Mouse (Mus musculus) embryonic facial prominence, embryonic 13.5 days (tissue): ENCODE results near the gene BC037034. TPM values are rescaled to one million over a fixed set of nuclear protein-coding genes. Genes with fewer than 3 reads are reported as not detected.

Experiments
- ATAC-seq: fragments of 200-750 bp; cut with Nextera tagmentation; 2 replicates; pipeline ENCODE4 v1.8.0; 2017; ENCODE audit warnings: low read depth; ENCODE audit not compliant: insufficient number of reproducible peaks, insufficient read depth, low FRiP score, low TSS enrichment
- H3K27ac ChIP-seq: fragments of 300-500 bp; sonication (generic); 2 replicates; pipeline ENCODE4 v1.5.1; 2015; ENCODE audit warnings: moderate library complexity, mild to moderate bottlenecking, inconsistent platforms
- H3K27me3 ChIP-seq: fragments of 300-500 bp; sonication (generic); 2 replicates; pipeline ENCODE4 v1.6.1; 2015; ENCODE audit warnings: mild to moderate bottlenecking, inconsistent platforms
- H3K36me3 ChIP-seq: fragments of 300-500 bp; sonication (generic); 2 replicates; pipeline ENCODE4 v1.6.1; 2015; ENCODE audit warnings: mild to moderate bottlenecking, inconsistent platforms
- H3K4me1 ChIP-seq: fragments of 300-500 bp; sonication (generic); 2 replicates; pipeline ENCODE4 v1.6.1; 2015; ENCODE audit warnings: inconsistent platforms
- H3K4me2 ChIP-seq: fragments of 300-500 bp; sonication (generic); 2 replicates; pipeline ENCODE4 v1.6.1; 2015; ENCODE audit warnings: moderate library complexity, mild to moderate bottlenecking, inconsistent platforms
- H3K4me3 ChIP-seq: fragments of 300-500 bp; sonication (generic); 2 replicates; pipeline ENCODE4 v1.5.1; 2015; ENCODE audit warnings: mild to moderate bottlenecking, inconsistent platforms
- H3K9ac ChIP-seq: fragments of 300-500 bp; sonication (generic); 2 replicates; pipeline ENCODE4 v1.6.1; 2015; ENCODE audit warnings: mild to moderate bottlenecking, inconsistent platforms
- H3K9me3 ChIP-seq: fragments of 300-500 bp; sonication (generic); 2 replicates; pipeline ENCODE4 v1.6.1; 2016; ENCODE audit warnings: inconsistent platforms
- WGBS: fragments of 180-500 bp; shearing (Covaris S2); methylation state at CpG from one replicate; pipeline ENCODE4 v1.1.7; 2015; ENCODE audit warnings: mixed read lengths; 5-methylcytosine and 5-hydroxymethylcytosine counted together
- polyA plus RNA-seq: library from polyadenylated mRNA; unstranded; fragments of >200 nt; fragmentation: Nextera tagmentation; extraction: Ambion mirVana; gene quantifications from 2 replicates; pipeline ENCODE4 v1.2.1, GENCODE M21; 2015

Gene BC037034
- polyA plus RNA-seq, 1 experiment from 2014 or later = 9.0 TPM

DNA sequence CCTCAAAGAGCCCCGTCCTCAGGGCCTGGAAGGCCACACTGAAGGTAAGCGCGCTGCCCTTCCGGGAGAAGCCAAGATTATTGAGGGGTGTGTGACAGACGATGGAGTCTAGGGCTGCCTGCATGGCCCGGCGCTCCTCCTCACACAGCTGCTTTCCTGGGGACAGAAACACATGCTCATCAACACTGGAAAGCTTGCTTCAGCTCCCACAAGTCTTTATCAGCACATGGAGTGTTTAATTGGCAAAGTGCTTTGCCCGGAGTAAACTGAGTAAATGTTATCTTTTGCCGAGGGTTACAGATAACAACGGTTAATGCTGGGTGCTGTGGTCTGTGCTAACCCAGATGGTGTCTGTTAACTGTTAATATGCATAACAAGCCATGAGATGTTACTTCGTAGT lies 3.0 kb downstream of the BC037034 start:
- WGBS = 79% methylated on average over 11 of the region's 11 CpGs
- Histone ChIP-seq H3K9me3 (no peaks in the 10 kb centered on the region), H3K36me3 (peaks cover 47% of the 10 kb centered on the region), H3K9ac (no peak overlapping the region), H3K27me3 (no peaks in the 10 kb centered on the region), H3K4me2 (no peak overlapping the region), H3K4me3 (no peak overlapping the region), H3K27ac (no peak overlapping the region), H3K4me1 (peaks cover 36% of the 10 kb centered on the region)
- no peak for ATAC-seq

DNA sequence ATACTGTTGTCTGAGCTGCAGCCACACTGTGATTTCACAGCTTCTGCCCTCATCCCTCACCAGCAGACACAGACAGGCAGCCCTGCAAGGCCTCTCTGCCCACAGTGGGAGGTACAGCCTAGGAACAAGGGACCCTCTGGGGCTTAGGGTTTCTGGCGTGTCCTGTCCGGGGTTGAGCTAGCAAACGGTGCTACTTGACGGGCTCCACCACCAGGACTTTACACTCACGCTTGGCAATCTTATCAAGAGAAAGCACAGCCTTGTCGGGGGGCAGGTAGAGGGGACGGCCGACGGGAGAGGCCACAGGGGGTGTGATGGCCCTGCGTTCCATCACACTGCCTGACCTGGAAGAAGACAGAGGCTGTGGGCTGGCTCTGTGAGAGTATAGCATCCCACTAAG lies 3.8 kb downstream of the BC037034 start:
- Histone ChIP-seq H3K4me3 (no peak overlapping the region), H3K27me3 (no peaks in the 10 kb centered on the region), H3K9me3 (no peaks in the 10 kb centered on the region), H3K4me1 (peaks cover 33% of the 10 kb centered on the region), H3K27ac (no peak overlapping the region), H3K4me2 (no peak overlapping the region), H3K9ac (0 out of 2 replicates have a peak overlapping the region, but pooled peaks have one; percentile 16), H3K36me3 (peaks cover 44% of the 10 kb centered on the region)
- 75% methylated on average over 10 of the region's 10 CpGs for WGBS
- ATAC-seq = no peak

DNA sequence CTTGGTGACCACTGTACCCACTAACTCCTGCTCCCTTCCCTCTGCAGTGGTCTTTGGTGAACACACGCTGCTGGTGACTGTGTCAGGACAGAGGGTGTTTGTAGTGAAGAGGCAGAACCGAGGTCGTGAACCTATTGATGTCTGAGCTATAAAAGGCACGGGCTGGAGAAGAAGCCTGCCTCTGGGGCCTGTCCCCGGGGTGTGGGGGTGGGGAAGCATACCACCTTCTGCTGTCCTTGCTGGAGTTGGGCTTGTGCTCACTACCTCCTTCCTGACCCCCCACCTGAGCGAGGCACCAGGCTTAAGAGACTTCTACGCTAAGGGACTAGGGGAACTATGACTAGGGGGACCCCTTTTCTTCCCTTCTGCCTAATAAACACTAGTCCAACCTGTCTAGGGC lies 4.8 kb downstream of the BC037034 start:
- WGBS = 55% methylated on average over 7 of the region's 7 CpGs
- Histone ChIP-seq H3K4me1 (peaks cover 28% of the 10 kb centered on the region), H3K9me3 (no peaks in the 10 kb centered on the region), H3K27ac (no peak overlapping the region), H3K4me2 (no peak overlapping the region), H3K9ac (no peak overlapping the region), H3K36me3 (peaks cover 44% of the 10 kb centered on the region), H3K4me3 (no peak overlapping the region), H3K27me3 (no peaks in the 10 kb centered on the region)
- ATAC-seq = no peak

DNA sequence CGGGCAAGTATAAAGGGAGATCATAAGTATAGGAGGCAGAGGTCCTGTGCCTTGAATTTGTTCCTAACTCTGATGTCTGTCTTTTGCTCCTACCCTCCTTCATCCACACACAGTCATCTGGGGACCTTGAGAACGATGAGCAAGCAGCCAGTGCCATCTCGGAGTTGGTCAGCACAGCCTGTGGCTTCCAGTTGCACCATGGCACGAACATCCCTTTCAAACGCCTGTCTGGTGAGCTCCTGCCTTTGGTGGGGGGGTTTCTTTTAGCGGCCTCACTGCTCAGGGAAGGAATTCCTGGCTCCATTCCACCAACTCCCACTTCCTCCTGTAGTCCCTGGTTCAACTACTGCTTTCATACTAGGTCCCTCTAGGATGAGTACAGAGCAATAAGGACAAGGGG lies 5.3 kb downstream of the BC037034 start:
- Histone ChIP-seq H3K9ac (no peak overlapping the region), H3K4me2 (no peak overlapping the region), H3K9me3 (no peaks in the 10 kb centered on the region), H3K27me3 (no peaks in the 10 kb centered on the region), H3K4me1 (peaks cover 28% of the 10 kb centered on the region), H3K36me3 (peaks cover 44% of the 10 kb centered on the region), H3K27ac (no peak overlapping the region), H3K4me3 (no peak overlapping the region)
- ATAC-seq = no peak
- WGBS = 74% methylated on average over 6 of the region's 6 CpGs

DNA sequence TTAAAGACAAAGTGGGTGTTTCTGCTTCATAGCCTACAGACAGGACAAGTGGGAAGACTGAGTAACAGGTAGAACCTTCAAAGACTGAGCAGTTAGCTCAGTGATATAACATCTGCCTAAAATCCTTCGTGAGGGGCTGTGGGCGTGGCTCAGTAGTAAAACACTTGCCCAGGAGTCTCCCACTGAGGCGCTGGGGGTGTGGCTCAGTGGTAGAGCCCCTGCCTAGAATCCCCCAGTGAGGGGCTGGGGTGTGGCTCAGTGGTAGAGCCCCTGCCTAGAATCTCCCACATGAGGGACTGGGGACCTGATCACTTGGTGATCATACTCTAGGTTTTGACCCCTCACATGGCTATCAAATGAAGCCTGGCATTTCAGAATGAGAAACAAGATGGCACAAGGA lies 5.8 kb downstream of the BC037034 start:
- ATAC-seq = no peak
- peaks cover 44% of the 10 kb centered on the region for H3K36me3 ChIP-seq
- H3K27ac ChIP-seq = no peak overlapping the region
- H3K9me3 ChIP-seq = no peaks in the 10 kb centered on the region
- 88% methylated on average over 3 of the region's 3 CpGs for whole genome bisulfite sequencing
- H3K4me3 ChIP-seq = no peak overlapping the region
- H3K9ac ChIP-seq = no peak overlapping the region
- H3K4me2 ChIP-seq = no peak overlapping the region
- H3K27me3 ChIP-seq = no peaks in the 10 kb centered on the region
- H3K4me1 ChIP-seq = peaks cover 25% of the 10 kb centered on the region

DNA sequence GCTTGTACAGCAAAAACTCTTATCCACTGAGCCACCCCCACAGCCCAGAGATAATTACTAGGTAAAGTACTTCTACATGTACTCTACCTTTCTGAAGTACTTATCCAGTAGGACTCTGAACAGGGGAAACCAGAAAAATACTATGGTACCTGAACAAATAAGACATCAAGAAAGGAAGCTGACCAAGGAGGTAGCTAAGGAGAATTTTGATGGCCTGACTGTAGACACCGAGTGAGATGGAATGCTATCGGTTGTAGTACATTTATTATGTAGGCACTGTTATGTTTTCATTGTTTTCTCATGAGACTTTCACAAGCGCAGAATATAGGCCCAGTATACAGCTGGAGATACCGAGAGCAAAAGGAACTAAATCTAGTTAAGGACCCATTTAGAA lies 6.3 kb downstream of the BC037034 start:
- no peak for ATAC-seq
- Histone ChIP-seq H3K9ac (no peak overlapping the region), H3K27me3 (no peaks in the 10 kb centered on the region), H3K27ac (no peak overlapping the region), H3K4me1 (peaks cover 20% of the 10 kb centered on the region), H3K9me3 (no peaks in the 10 kb centered on the region), H3K4me3 (no peak overlapping the region), H3K36me3 (peaks cover 44% of the 10 kb centered on the region), H3K4me2 (no peak overlapping the region)
- WGBS = 93% methylated on average over 4 of the region's 4 CpGs

DNA sequence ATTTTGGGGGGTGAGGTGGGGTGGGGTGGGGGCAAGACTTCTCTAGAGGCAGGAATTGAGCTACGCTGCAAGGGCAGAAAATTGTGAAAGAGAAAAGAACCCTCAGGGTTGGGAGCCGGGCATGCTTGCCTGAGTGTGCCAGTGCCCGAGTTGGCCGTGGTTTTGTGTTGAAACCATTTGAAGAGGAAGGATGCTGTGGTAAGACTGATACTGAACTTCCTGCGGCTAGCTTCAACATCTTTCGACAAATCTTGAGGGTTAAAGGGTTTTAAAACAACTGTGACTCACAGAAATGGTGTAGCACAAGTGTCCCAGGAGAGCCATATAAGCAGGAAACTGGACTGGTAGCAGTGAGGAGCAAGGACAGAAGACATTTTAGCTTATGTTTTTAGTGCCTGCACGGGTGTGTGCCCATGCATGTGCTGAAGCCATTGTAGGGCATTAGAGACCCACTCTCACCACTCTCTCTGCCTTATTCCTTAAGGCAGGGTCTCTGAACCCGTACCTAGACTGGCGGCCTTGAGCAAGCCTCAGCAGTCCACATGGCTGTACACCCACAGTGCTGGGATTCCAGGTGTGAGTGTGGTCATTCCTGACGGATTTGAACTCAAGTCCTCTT lies 6.8 kb downstream of the BC037034 start:
- H3K4me1 ChIP-seq = peaks cover 16% of the 10 kb centered on the region
- H3K9me3 ChIP-seq = no peaks in the 10 kb centered on the region
- ATAC-seq = no peak
- H3K4me2 ChIP-seq = no peak overlapping the region
- no peak overlapping the region for H3K9ac ChIP-seq
- H3K27ac ChIP-seq = no peak overlapping the region
- H3K4me3 ChIP-seq = 0 out of 2 replicates have a peak overlapping the region, but pooled peaks have one; percentile 51
- WGBS = 90% methylated on average over 10 of the region's 10 CpGs
- no peaks in the 10 kb centered on the region for H3K27me3 ChIP-seq
- H3K36me3 ChIP-seq = peaks cover 42% of the 10 kb centered on the region

DNA sequence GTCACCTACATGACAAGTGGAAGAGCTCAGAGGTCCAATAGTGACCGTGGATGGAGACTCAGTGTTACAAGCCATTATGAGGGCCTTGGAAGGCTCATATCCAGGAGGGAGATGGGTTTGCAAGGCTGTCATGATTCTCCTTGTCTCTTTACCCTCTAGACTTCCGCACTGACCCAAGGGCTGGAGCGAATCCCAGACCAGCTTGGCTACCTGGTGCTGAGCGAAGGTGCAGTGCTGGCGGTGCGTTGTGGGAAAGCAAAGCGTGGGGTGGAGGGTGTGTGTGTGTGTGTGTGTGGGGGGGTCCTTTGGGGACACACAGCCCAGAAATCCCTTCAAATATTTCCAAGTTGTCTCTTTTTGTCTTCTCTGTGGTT lies 7.8 kb downstream of the BC037034 start:
- Histone ChIP-seq H3K27ac (peak overlapping the region; percentile 58), H3K36me3 (peaks cover 32% of the 10 kb centered on the region), H3K27me3 (no peaks in the 10 kb centered on the region), H3K4me3 (peak overlapping the region; percentile 51), H3K9me3 (no peaks in the 10 kb centered on the region), H3K4me1 (peaks cover 16% of the 10 kb centered on the region), H3K9ac (peak overlapping the region; percentile 74), H3K4me2 (peak overlapping the region; percentile 76)
- no peak for ATAC-seq
- WGBS = 16% methylated on average over 7 of the region's 7 CpGs

DNA sequence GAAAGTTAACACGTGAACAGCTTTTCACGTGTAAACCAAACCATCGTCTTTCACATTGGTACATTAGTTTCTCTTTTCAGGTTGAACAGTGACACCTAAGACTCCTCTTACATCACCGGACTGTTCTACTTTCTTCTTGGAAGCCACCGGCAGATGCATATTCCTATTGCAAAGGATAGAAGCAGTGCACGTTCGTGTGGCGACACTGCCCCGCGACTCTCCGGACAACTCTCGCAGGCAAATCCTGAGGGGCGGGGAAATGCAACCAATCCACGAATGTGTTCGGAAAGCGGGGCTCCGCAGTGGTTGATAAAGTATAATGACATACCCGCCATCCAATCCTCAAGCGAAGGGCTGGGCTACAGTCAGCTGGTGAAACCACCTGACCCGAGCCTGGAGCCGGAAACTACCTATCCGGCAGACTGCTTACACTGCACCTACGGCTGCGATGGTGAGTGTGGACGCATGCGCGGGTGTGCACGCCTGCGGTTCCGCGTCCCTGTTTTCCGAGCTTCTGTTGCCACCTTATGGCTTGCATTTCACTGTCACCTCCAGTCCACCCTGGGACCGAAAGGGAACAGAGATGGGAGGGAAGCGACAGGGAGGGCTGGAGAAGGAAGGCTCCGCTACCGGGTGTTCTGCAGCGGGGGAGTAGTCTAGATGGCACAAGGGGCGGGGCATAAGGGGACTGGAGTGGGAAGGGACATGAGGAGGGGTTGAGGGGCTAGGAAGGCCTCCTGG lies 8.3 kb downstream of the BC037034 start, which contains the start of gene Lamtor4:
Lamtor4 (plus strand) TSS at position 130 of the 741 bp plus-strand sequence.
- ATAC-seq = peak; percentile 98
- Histone ChIP-seq H3K36me3 (peaks cover 26% of the 10 kb centered on the region), H3K4me3 (peak within 1 kb of the TSS; percentile 51), H3K4me2 (peak within 1 kb of the TSS; percentile 76), H3K9ac (peak within 1 kb of the TSS; percentile 74), H3K27me3 (no peaks in the 10 kb centered on the region), H3K9me3 (no peaks in the 10 kb centered on the region), H3K27ac (peak within 1 kb of the TSS; percentile 58), H3K4me1 (peaks cover 16% of the 10 kb centered on the region)
- WGBS = under 1% methylated on average over 38 of the region's 38 CpGs

DNA sequence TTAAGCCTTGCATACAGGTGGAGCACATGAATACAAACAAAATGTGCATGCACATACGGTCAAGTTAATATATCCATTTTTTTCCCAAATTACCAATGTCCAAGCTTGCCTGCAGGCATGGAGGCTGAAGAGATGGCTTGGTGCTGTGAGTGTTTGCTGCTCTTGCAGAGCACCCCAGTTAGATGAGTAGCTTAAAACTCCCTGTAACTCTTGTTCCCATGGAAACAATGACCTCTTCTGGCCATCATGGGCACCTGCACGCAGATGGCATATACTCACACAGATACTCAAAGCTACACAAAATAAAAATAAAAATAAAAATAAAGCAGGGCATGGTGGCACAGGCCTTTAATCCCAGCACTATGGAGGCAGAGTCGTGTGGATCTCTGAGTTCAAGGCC lies 10.8 kb downstream of the BC037034 start:
- Histone ChIP-seq H3K9ac (no peak overlapping the region), H3K27ac (no peak overlapping the region), H3K9me3 (no peaks in the 10 kb centered on the region), H3K27me3 (no peaks in the 10 kb centered on the region), H3K4me1 (peaks cover 11% of the 10 kb centered on the region), H3K36me3 (peaks cover 4% of the 10 kb centered on the region; the same call in 1 of the 2 replicates), H3K4me2 (no peak overlapping the region), H3K4me3 (no peak overlapping the region)
- WGBS = 86% methylated on average over 3 of the region's 3 CpGs
- no peak for ATAC-seq

DNA sequence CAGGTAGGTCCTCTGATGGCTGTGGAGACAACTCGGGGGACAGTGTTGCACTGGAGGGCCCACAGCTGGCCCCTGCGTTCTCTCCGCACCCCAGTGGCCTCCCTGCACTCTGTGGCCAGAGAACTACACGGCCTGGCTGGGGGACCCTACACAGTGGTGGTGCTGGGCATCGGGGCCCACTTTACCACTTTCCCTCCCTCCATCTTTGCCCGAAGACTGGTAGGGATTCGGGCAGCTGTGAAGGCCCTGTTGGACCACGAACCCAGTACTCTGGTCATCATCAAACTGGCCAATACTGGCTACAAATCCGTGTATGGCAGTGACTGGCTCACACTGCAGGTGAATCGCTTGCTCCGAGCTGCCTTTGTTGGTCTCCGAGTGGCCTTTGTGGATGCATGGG lies 12.7 kb downstream of the BC037034 start:
- Histone ChIP-seq H3K4me2 (no peak overlapping the region), H3K4me3 (no peak overlapping the region), H3K9ac (no peak overlapping the region), H3K9me3 (no peaks in the 10 kb centered on the region), H3K36me3 (no peaks in the 10 kb centered on the region), H3K27me3 (no peaks in the 10 kb centered on the region), H3K4me1 (peaks cover 6% of the 10 kb centered on the region), H3K27ac (no peak overlapping the region)
- WGBS = 84% methylated on average over 12 of the region's 12 CpGs
- no peak for ATAC-seq

DNA sequence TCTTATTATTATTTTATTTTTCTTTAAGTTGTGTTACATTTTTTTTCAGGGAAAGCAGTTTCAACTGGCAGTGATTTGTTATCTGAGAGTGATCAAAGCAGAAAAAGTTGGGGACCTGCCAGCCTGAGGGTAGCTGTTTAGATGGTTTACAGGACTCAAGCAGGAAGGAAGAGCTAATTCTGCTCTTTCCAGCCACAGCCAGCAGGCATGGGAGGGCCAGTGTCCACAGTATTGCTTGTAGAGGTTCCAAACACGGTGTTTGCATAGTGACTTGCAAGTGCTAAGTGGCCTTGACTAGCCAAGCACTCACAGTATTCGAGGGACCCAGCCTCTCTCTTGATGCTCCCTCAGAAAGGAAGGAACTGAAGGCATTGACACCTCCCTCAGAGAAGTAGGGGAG lies 22.3 kb downstream of the BC037034 start:
- Histone ChIP-seq H3K9ac (no peak overlapping the region), H3K4me1 (no peaks in the 10 kb centered on the region), H3K4me2 (no peak overlapping the region), H3K36me3 (no peaks in the 10 kb centered on the region), H3K27ac (no peak overlapping the region), H3K9me3 (no peaks in the 10 kb centered on the region), H3K4me3 (no peak overlapping the region), H3K27me3 (no peaks in the 10 kb centered on the region)
- 50% methylated on average over 2 of the region's 2 CpGs for WGBS
- no peak for ATAC-seq
